Mouse (Mus musculus) liver, embryonic 14.5 days (tissue): ENCODE data around the gene Traf1.

ENCODE experiments used
- CTCF ChIP-seq: IDR thresholded peaks from 2 replicates; pipeline ENCODE4 v1.5.1; 2016; ENCODE audit warnings: antibody characterized with exemption, low read depth, control low read depth
- EP300 ChIP-seq: IDR thresholded peaks from 2 replicates; pipeline ENCODE4 v1.6.1; 2016; ENCODE audit warnings: antibody characterized with exemption, low read depth

DNA sequence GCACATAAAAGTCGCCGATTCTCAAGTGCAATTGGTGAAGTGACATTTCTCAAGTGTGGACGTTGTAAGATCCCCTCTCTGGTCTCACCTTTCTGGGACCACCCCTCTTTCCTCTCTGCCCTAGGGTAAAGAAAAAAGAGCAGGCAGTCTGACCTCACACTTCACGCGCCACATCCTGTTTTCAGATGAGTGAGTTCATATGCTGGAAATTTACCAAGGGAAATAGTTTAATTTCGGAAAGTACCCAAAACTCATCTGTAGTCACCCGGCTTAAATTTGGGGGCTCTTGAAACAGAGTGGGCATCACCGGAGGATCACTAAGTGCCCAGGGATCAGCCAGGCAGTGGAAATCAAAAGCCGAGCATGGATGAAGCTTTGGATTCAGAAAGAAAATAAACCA is 1.3 kb upstream of the Traf1 start:
- no peak for TF ChIP-seq CTCF
- no peak for TF ChIP-seq EP300
